Mouse (Mus musculus) intestine, embryonic 15.5 days (tissue): Measurements from ENCODE around the gene Cbfb. TPM values are rescaled to one million over a fixed set of nuclear protein-coding genes. Genes with fewer than 3 reads are reported as not detected.

Source experiments
- ATAC-seq: fragments of 200-750 bp; cut with Nextera tagmentation; 2 replicates; pipeline ENCODE4 v1.8.0; 2017; ENCODE audit warnings: moderate TSS enrichment, moderate library complexity
- H3K27ac ChIP-seq: fragments of 300-500 bp; sonication (generic); 2 replicates; pipeline ENCODE4 v1.5.1; 2015; ENCODE audit warnings: mild to moderate bottlenecking, inconsistent platforms
- H3K27me3 ChIP-seq: fragments of 300-500 bp; sonication (generic); replicated peaks from 2 replicates; pipeline ENCODE4 v1.6.1; 2015; ENCODE audit warnings: inconsistent platforms
- H3K36me3 ChIP-seq: fragments of 300-500 bp; sonication (generic); 2 replicates; pipeline ENCODE4 v1.6.1; 2015; ENCODE audit warnings: inconsistent platforms
- H3K4me1 ChIP-seq: fragments of 300-500 bp; sonication (generic); replicated peaks from 2 replicates; pipeline ENCODE4 v1.6.1; 2015; ENCODE audit warnings: inconsistent platforms
- H3K4me2 ChIP-seq: fragments of 300-500 bp; sonication (generic); replicated peaks from 2 replicates; pipeline ENCODE4 v1.6.1; 2015; ENCODE audit warnings: mild to moderate bottlenecking, inconsistent platforms
- H3K4me3 ChIP-seq: fragments of 300-500 bp; sonication (generic); replicated peaks from 2 replicates; pipeline ENCODE4 v1.5.1; 2015; ENCODE audit warnings: inconsistent platforms
- H3K9ac ChIP-seq: fragments of 300-500 bp; sonication (generic); 2 replicates; pipeline ENCODE4 v1.6.1; 2015; ENCODE audit warnings: inconsistent platforms
- H3K9me3 ChIP-seq: fragments of 300-500 bp; sonication (generic); 2 replicates; pipeline ENCODE4 v1.6.1; 2016; ENCODE audit warnings: inconsistent platforms
- WGBS: fragments of 180-500 bp; shearing (Covaris S2); methylation state at CpG from one replicate; pipeline ENCODE4 v1.1.7; 2015; 5-methylcytosine and 5-hydroxymethylcytosine counted together
- polyA plus RNA-seq: library from polyadenylated mRNA; unstranded; fragments of >200 nt; fragmentation: Nextera tagmentation; extraction: Ambion mirVana; gene quantifications from 2 replicates; pipeline ENCODE4 v1.2.1, GENCODE M21; 2015

The Cbfb gene
- 38.8 and 47.1 TPM in 2 replicates for polyA plus RNA-seq

DNA sequence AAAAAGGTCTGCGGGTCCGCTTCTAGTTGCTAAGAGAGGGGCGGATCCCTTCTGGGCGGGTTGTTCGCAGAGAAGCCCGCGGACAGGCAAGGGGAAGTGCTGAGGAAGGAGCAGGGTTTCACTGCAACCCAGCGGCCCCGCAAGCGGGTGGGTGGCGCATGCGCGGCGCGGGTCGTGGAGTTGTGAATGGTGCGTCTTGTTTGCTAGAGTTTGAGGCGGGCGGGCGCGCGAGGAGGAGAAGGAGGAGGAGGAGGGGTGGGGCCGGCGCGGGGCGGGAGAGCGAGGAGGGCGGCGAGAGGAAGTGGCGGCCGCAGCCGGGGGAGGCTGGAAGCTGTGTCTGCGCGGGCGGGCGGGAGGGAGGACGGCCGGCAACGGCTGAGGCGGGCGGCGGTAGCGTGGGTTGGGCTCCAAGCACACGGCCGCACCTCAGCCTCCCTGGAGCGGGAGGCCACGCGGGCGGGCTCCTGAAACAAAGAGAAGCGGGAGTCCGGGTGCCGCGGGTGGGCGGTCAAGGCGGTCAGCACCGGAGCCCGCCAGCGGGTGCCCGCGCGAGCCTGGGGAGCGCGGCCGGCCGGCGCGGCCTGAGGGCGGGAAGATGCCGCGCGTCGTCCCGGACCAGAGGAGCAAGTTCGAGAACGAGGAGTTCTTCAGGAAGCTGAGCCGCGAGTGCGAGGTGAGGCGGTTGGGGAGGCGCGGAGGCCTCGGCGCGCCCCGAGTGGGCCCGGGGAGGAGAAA is at the start of gene Cbfb:
Gene Cbfb, plus strand, starts transcription at position 294 of the 735 bp plus-strand sequence.
- no peaks in the 10 kb centered on the region for H3K27me3 ChIP-seq
- no peaks in the 10 kb centered on the region for H3K36me3 ChIP-seq
- H3K4me3 ChIP-seq, result peak within 1 kb of the TSS; percentile 89
- WGBS, result under 1% methylated on average over 69 of the region's 86 CpGs
- H3K4me2 ChIP-seq, result peak within 1 kb of the TSS; percentile 64
- H3K27ac ChIP-seq, result peak within 1 kb of the TSS; percentile 99
- peak within 1 kb of the TSS; percentile 95 for H3K9ac ChIP-seq
- peak; percentile 95 for ATAC-seq
- peaks cover 2% of the 10 kb centered on the region; the same call in 1 of the 2 replicates for H3K4me1 ChIP-seq
- no peaks in the 10 kb centered on the region for H3K9me3 ChIP-seq

GRCm38 (mm10) chr8:105129864-105130263 is 40.6 kb upstream of the Cbfb start:
- Histone ChIP-seq H3K4me2 (no peak overlapping the region), H3K4me3 (no peak overlapping the region), H3K27me3 (no peaks in the 10 kb centered on the region), H3K9me3 (no peaks in the 10 kb centered on the region), H3K36me3 (no peaks in the 10 kb centered on the region), H3K9ac (no peak overlapping the region), H3K4me1 (no peaks in the 10 kb centered on the region), H3K27ac (no peak overlapping the region)
- ATAC-seq, result no peak
- 83% methylated on average over 9 of the region's 9 CpGs for WGBS

DNA sequence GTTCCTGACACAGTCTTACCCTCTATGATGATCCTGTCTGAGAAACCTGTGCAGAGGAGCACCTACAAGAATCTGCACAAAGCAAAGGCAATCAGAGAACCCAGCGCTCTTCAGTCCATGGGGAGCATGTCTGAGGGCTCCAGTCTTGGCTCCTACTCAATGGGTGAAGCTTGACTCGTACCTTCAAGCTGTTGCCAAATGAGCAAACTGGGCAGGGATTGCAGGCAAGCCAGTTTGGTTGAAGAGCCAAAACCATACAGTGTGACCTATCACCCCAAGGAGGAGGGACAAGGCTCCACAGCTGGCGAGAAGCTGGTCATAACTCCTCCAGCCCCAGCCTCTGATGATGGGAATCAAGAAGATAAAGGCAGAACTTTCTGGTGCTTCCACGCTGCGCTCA is 39.0 kb upstream of the Cbfb start, which contains the start of gene Ces4a:
Gene Ces4a, plus strand, starts transcription at position 292 of the 400 bp plus-strand sequence.
- Histone ChIP-seq H3K9ac (no peak within 1 kb of the TSS), H3K4me1 (no peaks in the 10 kb centered on the region), H3K4me2 (no peak within 1 kb of the TSS), H3K27ac (no peak within 1 kb of the TSS), H3K27me3 (no peaks in the 10 kb centered on the region), H3K4me3 (no peak within 1 kb of the TSS), H3K36me3 (no peaks in the 10 kb centered on the region), H3K9me3 (no peaks in the 10 kb centered on the region)
- WGBS, result 82% methylated on average over 5 of the region's 5 CpGs
- no peak for ATAC-seq

DNA sequence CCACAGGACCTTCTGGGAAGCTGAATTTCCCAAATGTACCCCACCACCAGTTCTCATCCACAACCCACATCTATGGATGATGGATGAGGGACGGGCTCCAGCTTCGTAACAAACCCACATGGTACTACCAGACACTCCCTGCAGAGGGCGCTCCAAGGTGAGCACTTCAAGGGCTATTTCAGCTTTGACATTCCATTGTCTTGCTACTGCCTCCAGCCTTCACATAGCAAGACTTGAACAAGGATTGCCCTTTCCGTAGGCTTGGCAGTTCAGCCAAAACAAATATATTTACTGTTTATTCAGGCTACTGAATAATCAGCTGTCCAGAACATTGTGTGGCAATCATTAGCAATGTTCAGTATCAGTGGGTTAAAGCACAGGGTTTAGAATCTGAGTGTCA is 32.1 kb upstream of the Cbfb start:
- no peaks in the 10 kb centered on the region for H3K36me3 ChIP-seq
- no peak for ATAC-seq
- 22% methylated on average over 4 of the region's 4 CpGs for WGBS
- H3K4me3 ChIP-seq, result no peak overlapping the region
- H3K9ac ChIP-seq, result no peak overlapping the region
- H3K27ac ChIP-seq, result no peak overlapping the region
- no peaks in the 10 kb centered on the region for H3K9me3 ChIP-seq
- no peaks in the 10 kb centered on the region for H3K4me1 ChIP-seq
- peaks cover 4% of the 10 kb centered on the region; the same call in 1 of the 2 replicates for H3K27me3 ChIP-seq
- no peak overlapping the region for H3K4me2 ChIP-seq

DNA sequence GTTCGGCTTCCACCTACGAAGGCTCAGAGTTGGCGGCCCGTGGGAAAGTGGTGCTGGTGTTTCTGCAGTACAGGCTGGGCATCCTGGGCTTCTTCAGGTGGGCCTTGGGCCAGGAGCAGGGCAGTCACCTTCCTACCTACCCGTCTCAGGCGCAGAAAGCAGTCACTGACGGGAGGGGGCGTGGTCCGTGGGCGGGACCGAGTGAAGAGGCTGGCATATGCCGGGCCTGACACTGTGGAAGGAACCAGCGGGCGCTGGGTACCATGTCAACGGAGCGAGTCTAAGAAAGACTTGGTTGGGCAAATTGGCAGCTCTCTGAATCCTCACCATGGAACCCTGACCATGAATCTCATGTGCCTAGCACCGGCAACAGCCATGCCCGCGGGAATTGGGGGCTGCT is 28.1 kb upstream of the Cbfb start:
- Histone ChIP-seq H3K27ac (no peak overlapping the region), H3K4me3 (no peak overlapping the region), H3K27me3 (peaks cover 4% of the 10 kb centered on the region; the same call in 1 of the 2 replicates), H3K9ac (no peak overlapping the region), H3K36me3 (no peaks in the 10 kb centered on the region), H3K4me1 (no peaks in the 10 kb centered on the region), H3K9me3 (no peaks in the 10 kb centered on the region), H3K4me2 (peak overlapping the region; percentile 6; the same call in 1 of the 2 replicates)
- WGBS, result 34% methylated on average over 19 of the region's 19 CpGs
- no peak for ATAC-seq

DNA sequence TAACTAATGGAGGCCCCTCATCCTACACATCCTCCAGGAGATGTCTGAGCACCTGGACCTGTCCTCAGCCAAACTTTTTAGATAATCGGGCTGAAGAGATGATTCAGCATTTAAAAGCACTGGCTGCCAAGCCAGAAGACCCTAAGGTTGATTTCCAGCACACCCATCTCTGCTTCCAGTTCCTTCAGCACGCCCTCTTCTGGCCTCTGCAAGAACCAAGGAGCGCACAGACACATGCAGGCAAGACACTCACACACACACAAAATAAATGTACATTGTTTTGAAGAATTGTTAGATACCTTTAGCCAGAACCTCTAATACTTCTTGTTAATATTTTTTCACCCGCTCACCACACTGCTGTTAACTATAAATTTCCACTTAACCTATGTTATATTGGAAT is 18.8 kb upstream of the Cbfb start:
- Histone ChIP-seq H3K27me3 (no peaks in the 10 kb centered on the region), H3K36me3 (no peaks in the 10 kb centered on the region), H3K9me3 (no peaks in the 10 kb centered on the region), H3K9ac (no peak overlapping the region), H3K4me1 (peaks cover 7% of the 10 kb centered on the region), H3K27ac (no peak overlapping the region), H3K4me2 (no peak overlapping the region), H3K4me3 (no peak overlapping the region)
- no peak for ATAC-seq
- 61% methylated on average over 4 of the region's 4 CpGs for WGBS

- Histone ChIP-seq H3K4me3 (peak overlapping the region; percentile 22), H3K9ac (0 out of 2 replicates have a peak overlapping the region, but pooled peaks have one; percentile 1), H3K27me3 (no peaks in the 10 kb centered on the region), H3K4me2 (peak overlapping the region; percentile 58), H3K9me3 (no peaks in the 10 kb centered on the region), H3K4me1 (peaks cover 7% of the 10 kb centered on the region), H3K36me3 (no peaks in the 10 kb centered on the region), H3K27ac (no peak overlapping the region)
- peak; percentile 87 for ATAC-seq
- WGBS, result 4% methylated on average over 27 of the region's 27 CpGs
These were observed 17.7 kb upstream of the Cbfb start for GRCm38 (mm10) chr8:105152623-105153398.

GRCm38 (mm10) chr8:105154316-105154715 is 16.2 kb upstream of the Cbfb start:
- peaks cover 7% of the 10 kb centered on the region for H3K4me1 ChIP-seq
- no peaks in the 10 kb centered on the region for H3K36me3 ChIP-seq
- no peak for ATAC-seq
- no peaks in the 10 kb centered on the region for H3K9me3 ChIP-seq
- H3K27ac ChIP-seq, result no peak overlapping the region
- 94% methylated on average over 5 of the region's 5 CpGs for WGBS
- no peak overlapping the region for H3K9ac ChIP-seq
- H3K27me3 ChIP-seq, result no peaks in the 10 kb centered on the region
- no peak overlapping the region for H3K4me2 ChIP-seq
- H3K4me3 ChIP-seq, result no peak overlapping the region

DNA sequence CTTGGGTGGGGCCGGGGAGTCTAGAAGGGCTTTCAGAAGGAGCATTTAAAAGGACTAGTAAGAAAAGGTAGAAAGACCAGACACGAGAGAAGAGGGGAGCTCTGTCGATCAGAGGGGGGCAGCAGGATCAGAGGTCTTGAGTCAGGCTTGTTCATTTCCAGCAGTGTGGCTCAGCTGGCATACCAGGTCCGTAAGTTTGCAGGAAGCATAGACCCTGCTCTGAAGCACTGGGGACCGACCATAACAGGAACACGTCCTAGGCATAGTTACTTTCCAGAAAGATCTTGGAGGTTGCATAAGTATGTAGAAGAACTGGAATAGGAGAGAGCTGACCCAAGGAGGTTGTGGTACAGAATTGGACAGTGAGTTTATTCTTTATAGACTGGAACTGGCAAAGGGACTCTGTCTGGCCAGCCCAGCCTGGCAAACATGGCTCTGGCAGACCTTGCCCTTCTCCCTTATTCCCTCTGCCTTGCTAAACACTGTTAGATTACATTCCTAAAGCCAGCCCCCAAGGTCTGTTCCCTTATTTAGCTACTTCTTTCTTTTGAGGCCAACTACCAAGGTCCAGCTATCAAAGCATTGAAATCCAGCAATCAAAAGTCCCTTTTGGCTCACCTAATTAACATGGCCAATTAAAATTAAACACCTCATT is 15.3 kb upstream of the Cbfb start:
- H3K9me3 ChIP-seq, result no peaks in the 10 kb centered on the region
- WGBS, result 88% methylated on average over 6 of the region's 6 CpGs
- H3K27me3 ChIP-seq, result no peaks in the 10 kb centered on the region
- ATAC-seq, result no peak
- H3K4me3 ChIP-seq, result no peak overlapping the region
- no peak overlapping the region for H3K4me2 ChIP-seq
- H3K4me1 ChIP-seq, result peaks cover 7% of the 10 kb centered on the region
- no peak overlapping the region for H3K9ac ChIP-seq
- H3K36me3 ChIP-seq, result no peaks in the 10 kb centered on the region
- H3K27ac ChIP-seq, result no peak overlapping the region

DNA sequence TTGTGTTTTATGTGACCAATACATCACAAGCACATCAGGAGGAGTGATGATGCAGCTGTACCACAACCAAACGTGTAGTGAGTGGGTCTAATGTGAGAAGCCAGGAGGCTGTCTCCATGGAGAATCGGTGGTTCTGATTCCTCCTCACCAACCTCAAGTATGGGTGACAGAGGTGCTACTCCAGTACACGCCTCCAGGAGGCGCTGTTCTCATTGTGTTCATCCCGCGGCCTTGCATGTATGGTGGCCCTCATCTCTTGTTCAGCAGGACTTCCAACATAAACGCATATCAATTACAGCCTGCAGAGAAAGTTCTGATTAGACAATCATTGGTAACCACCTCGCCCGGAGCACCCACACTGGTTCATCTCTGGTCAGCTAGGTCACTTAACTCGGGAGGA is 12.9 kb upstream of the Cbfb start:
- H3K9ac ChIP-seq, result no peak overlapping the region
- no peak for ATAC-seq
- H3K4me2 ChIP-seq, result no peak overlapping the region
- no peak overlapping the region for H3K27ac ChIP-seq
- 58% methylated on average over 10 of the region's 10 CpGs for WGBS
- H3K4me1 ChIP-seq, result peaks cover 7% of the 10 kb centered on the region
- H3K36me3 ChIP-seq, result no peaks in the 10 kb centered on the region
- H3K27me3 ChIP-seq, result no peaks in the 10 kb centered on the region
- no peaks in the 10 kb centered on the region for H3K9me3 ChIP-seq
- no peak overlapping the region for H3K4me3 ChIP-seq

DNA sequence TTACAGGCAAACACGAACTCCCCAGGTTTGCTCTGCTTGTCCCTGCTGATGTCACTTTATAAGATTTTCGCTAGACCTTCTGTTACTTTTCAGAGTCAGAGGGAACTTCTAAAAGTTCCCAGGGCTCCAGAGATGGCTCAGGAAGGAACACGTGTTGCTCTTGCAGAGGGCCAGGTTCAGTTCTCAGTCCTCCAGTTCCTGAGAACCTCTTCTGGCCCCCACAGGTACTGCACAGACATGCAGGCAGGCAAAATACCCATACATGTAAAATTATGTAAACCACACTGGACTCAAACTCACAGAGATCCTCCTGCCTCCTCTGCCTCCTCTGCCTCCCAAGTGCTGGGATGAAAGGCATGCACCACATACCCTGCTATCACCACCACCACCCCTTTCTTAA is 12.4 kb upstream of the Cbfb start:
- ATAC-seq, result no peak
- no peak overlapping the region for H3K4me2 ChIP-seq
- no peaks in the 10 kb centered on the region for H3K36me3 ChIP-seq

GRCm38 (mm10) chr8:105161121-105161652 is 9.3 kb upstream of the Cbfb start:
- no peak overlapping the region for H3K27ac ChIP-seq
- H3K4me1 ChIP-seq, result no peaks in the 10 kb centered on the region; the same call in 1 of the 2 replicates
- H3K4me3 ChIP-seq, result no peak overlapping the region
- WGBS, result 58% methylated on average over 3 of the region's 3 CpGs
- no peaks in the 10 kb centered on the region for H3K9me3 ChIP-seq
- no peaks in the 10 kb centered on the region for H3K27me3 ChIP-seq
- ATAC-seq, result no peak
- no peaks in the 10 kb centered on the region for H3K36me3 ChIP-seq
- no peak overlapping the region for H3K9ac ChIP-seq
- no peak overlapping the region for H3K4me2 ChIP-seq

More for the DNA sequence above, 12.4 kb upstream of the Cbfb start:
- H3K4me3 ChIP-seq, result no peak overlapping the region
- no peak overlapping the region for H3K27ac ChIP-seq
- 0 out of 2 replicates have a peak, but pooled peaks cover 2% of the 10 kb centered on the region for H3K4me1 ChIP-seq
- H3K9me3 ChIP-seq, result no peaks in the 10 kb centered on the region
- H3K27me3 ChIP-seq, result no peaks in the 10 kb centered on the region
- H3K9ac ChIP-seq, result no peak overlapping the region
- WGBS, result 69% methylated on average over 3 of the region's 3 CpGs
